Mouse (Mus musculus) E14TG2a.4 (cell line): ENCODE measurements around the gene Gm42372.

Experiments used
- CTCF ChIP-seq: conservative IDR thresholded peaks from 2 replicates; pipeline ENCODE4 v1.5.1; 2014; ENCODE audit warnings: low read length
- NANOG ChIP-seq: IDR thresholded peaks from 2 replicates; pipeline ENCODE4 v1.6.1; 2014; ENCODE audit warnings: borderline replicate concordance, low read length, mixed read lengths

DNA sequence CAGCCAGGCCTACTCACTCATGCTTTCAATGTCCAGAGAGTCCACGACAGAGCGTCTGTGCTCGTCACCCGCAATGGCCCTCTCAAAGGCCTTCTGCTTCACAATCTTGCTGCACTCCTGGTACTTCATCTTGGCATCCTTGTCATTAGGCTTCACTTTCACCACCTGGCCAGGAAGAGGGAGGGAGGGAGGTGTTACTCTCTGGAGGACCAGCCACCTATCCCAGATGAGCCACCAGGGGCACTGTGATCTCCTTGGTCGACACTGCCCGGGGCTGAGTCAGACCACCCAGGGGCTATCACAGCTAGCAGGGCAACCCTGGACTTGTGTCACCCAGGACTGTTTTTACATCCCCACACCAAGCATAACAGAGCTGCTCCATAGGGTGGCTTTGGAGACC is 32.5 kb downstream of the Gm42372 start:
- TF ChIP-seq CTCF = no peak
- no peak for TF ChIP-seq NANOG
